Mouse (Mus musculus) spleen, adult 18-20 months (tissue): Measurements from ENCODE around the gene Rcor1.

Experiments
- DNase-seq, 2 experiments: peaks; one replicate each; pipeline ENCODE4 v3.0.0; 2022; ENCODE audit warnings: mixed read lengths in 2 of 2

Gene Rcor1

DNA sequence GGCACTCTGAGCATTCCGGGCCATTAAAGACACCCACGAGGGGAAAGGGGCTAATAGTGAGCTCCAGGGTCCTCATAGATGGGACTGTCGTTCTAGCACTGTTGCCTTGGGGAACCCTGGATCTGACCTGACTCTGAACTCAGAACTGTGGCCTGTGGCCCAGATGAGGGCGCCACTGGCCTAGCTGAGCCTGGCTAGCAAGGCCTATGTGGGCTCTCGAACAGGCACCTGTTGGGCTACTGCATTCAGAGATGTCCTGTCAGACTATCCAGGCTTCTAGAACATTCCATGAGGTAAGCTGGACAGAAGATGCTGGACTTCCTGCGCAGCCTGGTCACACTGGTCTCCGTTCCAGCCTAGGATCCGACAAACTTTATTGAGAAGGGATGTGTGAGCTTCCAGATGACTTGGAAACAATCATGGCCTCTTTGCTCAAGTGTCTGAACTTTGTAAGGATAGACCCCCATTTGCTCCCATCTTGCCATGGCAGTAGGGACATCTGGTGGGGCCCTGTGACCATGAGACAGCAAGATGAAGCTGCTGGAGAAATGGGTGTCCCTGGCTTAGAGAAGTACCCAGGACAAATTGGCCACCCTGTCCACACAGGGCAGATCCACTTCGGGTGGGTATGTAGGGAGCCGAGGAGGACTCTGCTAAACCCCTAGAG lies 126.1 kb downstream of the Rcor1 start:
- DNase-seq = peak; percentile 49 to 64
